Mouse (Mus musculus) limb, embryonic 11.5 days (tissue): Measurements from ENCODE around the gene Dhrs9. TPM values are rescaled to one million over a fixed set of nuclear protein-coding genes. Genes with fewer than 3 reads are reported as not detected.
"Not testable (repeated sequence)": the region's sequence is repeated elsewhere in the genome, so short reads cannot be mapped to it uniquely, and the experiment has no call there.

Experiments
- ATAC-seq: fragments of 200-750 bp; cut with Nextera tagmentation; 2 replicates; pipeline ENCODE4 v1.8.0; 2017; ENCODE audit warnings: low read depth; ENCODE audit not compliant: insufficient number of reproducible peaks, low FRiP score, low TSS enrichment
- DNase-seq: peaks from one replicate; pipeline ENCODE4 v3.0.0-alpha.2; 2015; ENCODE audit warnings: low spot score
- H3K27ac ChIP-seq: fragments of 300-500 bp; sonication (generic); replicated peaks from 2 replicates; pipeline ENCODE4 v1.5.1; 2014; ENCODE audit warnings: low read depth, mild to moderate bottlenecking, low read length
- H3K27me3 ChIP-seq: fragments of 300-500 bp; sonication (generic); 2 replicates; pipeline ENCODE4 v1.6.1; 2014; ENCODE audit warnings: mild to moderate bottlenecking, low read length, mixed read lengths; ENCODE audit not compliant: control insufficient read depth, insufficient read depth
- H3K36me3 ChIP-seq: fragments of 300-500 bp; sonication (generic); 2 replicates; pipeline ENCODE4 v1.6.1; 2014; ENCODE audit warnings: mild to moderate bottlenecking, low read length, moderate library complexity, mixed read lengths; ENCODE audit not compliant: control insufficient read depth, insufficient read depth
- H3K4me1 ChIP-seq: fragments of 300-500 bp; sonication (generic); 2 replicates; pipeline ENCODE4 v1.6.1; 2014; ENCODE audit warnings: low read length, mixed read lengths; ENCODE audit not compliant: control insufficient read depth, insufficient read depth
- H3K4me2 ChIP-seq: fragments of 300-500 bp; sonication (generic); 2 replicates; pipeline ENCODE4 v1.6.1; 2014; ENCODE audit warnings: low read depth, mild to moderate bottlenecking, moderate library complexity; ENCODE audit not compliant: severe bottlenecking
- H3K4me3 ChIP-seq: fragments of 300-500 bp; sonication (generic); 2 replicates; pipeline ENCODE4 v1.5.1; 2014; ENCODE audit warnings: low read depth, low read length
- H3K9ac ChIP-seq: fragments of 300-500 bp; sonication (generic); 2 replicates; pipeline ENCODE4 v1.6.1; 2014; ENCODE audit warnings: mild to moderate bottlenecking, low read length
- H3K9me3 ChIP-seq: fragments of 300-500 bp; sonication (generic); 2 replicates; pipeline ENCODE4 v1.6.1; 2016; ENCODE audit warnings: low read length; ENCODE audit not compliant: control insufficient read depth
- WGBS: fragments of 180-500 bp; shearing (Covaris S2); extraction: QIAGEN DNeasy Blood & Tissue Kit; methylation state at CpG from one replicate; pipeline ENCODE4 v1.1.7; 2014; 5-methylcytosine and 5-hydroxymethylcytosine counted together
- polyA plus RNA-seq: library from polyadenylated mRNA; unstranded; fragments of >200 nt; fragmentation: Nextera tagmentation; extraction: Ambion mirVana; gene quantifications from 2 replicates; pipeline ENCODE4 v1.2.1, GENCODE M21; 2014

Gene Dhrs9
- polyA plus RNA-seq: not detected in 2 replicates

GRCm38 (mm10) chr2:69380281-69380680 lies at the start of gene Dhrs9:
Gene Dhrs9, plus strand, starts transcription at chr2:69380445.
- no peak within 1 kb of the TSS for H3K9ac ChIP-seq
- WGBS: 49% methylated on average over 13 of the region's 13 CpGs
- H3K27me3 ChIP-seq: no peaks in the 10 kb centered on the region
- no peak within 1 kb of the TSS for H3K27ac ChIP-seq
- H3K4me1 ChIP-seq: no peaks in the 10 kb centered on the region
- ATAC-seq (no peak), DNase-seq (no peak)
- H3K36me3 ChIP-seq: no peaks in the 10 kb centered on the region
- no peak within 1 kb of the TSS for H3K4me2 ChIP-seq
- no peak within 1 kb of the TSS for H3K4me3 ChIP-seq
- no peaks in the 10 kb centered on the region for H3K9me3 ChIP-seq

DNA sequence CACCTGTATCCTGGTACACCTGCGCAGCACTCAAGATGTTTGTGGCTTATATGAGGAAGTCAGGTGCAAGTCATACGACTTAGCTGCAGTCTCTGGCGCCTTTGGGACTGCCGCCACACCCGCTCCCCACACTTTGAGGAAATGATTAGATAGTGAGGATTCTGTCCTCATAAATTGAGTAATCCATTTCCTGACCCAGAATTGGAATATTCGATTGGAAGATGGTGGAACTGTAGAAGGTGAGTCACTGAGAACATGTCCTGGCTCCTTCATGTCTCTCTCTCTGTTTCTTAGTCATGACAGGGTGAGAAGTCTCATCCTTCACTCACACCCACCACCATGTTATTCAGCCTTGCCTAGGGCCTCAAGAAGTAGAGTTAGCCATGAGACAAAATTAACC lies 48.7 kb upstream of the Dhrs9 start:
- not testable (repeated sequence) for H3K27me3 ChIP-seq, H3K9ac ChIP-seq, H3K4me3 ChIP-seq, H3K4me1 ChIP-seq, DNase-seq, H3K27ac ChIP-seq, H3K4me2 ChIP-seq, H3K36me3 ChIP-seq, H3K9me3 ChIP-seq, ATAC-seq
- 79% methylated on average over 5 of the region's 6 CpGs for WGBS

DNA sequence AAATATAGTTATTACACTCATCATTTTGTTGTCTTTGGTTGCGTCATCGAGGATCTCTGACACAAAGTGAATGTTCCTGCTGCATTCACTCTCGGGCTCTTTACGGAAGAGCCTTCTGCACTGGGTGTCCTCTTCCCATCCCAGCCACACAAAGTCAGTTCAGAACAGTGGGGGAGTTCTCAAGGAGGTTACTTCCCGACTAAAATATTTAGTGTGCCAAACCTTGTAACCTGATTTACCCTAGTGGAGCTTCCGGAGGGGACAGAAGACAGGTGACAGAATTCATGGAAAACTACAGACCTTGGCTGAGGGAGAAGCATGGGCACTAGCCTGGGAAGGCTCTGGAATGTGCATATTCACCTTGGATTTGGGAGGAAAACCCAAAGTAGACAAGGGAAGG lies 38.7 kb upstream of the Dhrs9 start:
- ATAC-seq: no peak
- WGBS: 91% methylated on average over 6 of the region's 6 CpGs

DNA sequence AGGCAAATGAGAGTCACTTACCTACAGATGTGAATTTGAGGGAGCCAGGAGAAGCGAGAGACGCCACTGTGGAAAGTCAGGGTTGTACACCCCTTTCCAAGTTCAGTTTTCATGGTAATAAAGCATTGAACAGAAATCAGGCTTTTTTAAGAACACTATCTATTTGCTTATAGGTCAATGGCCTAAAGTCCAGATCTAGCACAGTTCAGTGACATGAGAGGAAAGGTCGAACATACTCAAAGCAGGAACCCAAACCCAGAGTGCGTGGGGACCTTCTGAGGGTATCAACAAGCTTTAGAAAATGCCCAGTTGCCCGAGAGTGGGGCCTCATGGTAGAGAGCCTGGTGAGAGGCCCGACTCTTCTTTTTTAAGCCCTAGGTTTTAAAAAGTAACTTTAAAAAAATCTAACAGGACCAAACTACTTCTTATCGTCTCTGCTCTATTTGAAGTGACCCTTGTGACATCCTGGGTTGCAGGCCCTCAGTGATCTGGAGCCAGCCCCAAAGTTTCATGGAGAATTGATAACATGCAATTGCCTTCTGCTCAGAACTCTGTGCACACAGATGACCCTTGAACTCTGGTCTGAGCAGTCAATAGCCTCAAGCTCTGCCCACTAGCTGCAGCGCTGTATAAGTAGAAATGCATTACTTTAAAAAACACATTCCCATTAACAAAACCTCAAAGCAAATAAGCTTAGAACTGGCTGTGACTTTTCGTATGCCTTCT lies 37.6 kb upstream of the Dhrs9 start, which contains the start of gene Abcb11:
TSS of gene Abcb11 (minus strand) at position 121 of the 726 bp plus-strand sequence.
- Histone ChIP-seq H3K9me3 (no peaks in the 10 kb centered on the region), H3K36me3 (no peaks in the 10 kb centered on the region), H3K4me1 (no peaks in the 10 kb centered on the region), H3K27me3 (no peaks in the 10 kb centered on the region), H3K9ac (no peak within 1 kb of the TSS), H3K4me3 (no peak within 1 kb of the TSS), H3K27ac (no peak within 1 kb of the TSS), H3K4me2 (no peak within 1 kb of the TSS)
- 89% methylated on average over 9 of the region's 9 CpGs for WGBS
- DNase-seq: no peak
- ATAC-seq: no peak

More for the DNA sequence above, 38.7 kb upstream of the Dhrs9 start:
- H3K4me3 ChIP-seq: no peak overlapping the region
- no peaks in the 10 kb centered on the region for H3K4me1 ChIP-seq
- H3K36me3 ChIP-seq: no peaks in the 10 kb centered on the region
- H3K27me3 ChIP-seq: no peaks in the 10 kb centered on the region
- no peak overlapping the region for H3K4me2 ChIP-seq
- no peak overlapping the region for H3K27ac ChIP-seq
- H3K9ac ChIP-seq: no peak overlapping the region
- H3K9me3 ChIP-seq: no peaks in the 10 kb centered on the region
- no peak for DNase-seq

DNA sequence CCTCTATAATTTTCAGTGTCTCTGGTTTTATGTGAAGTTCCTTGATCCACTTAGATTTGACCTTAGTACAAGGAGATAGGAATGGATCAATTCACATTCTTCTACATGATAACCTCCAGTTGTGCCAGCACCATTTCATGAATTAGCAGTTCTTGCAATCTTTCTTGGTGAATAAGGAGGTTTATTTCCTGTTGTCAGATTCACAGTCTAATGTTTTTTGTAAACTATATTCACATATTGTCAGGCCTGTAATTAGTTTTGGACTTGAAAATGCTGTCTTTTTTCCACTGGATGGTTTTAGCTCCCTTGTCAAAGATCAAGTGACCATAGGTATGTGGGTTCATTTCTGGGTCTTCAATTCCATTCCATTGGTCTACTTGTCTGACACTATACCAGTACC lies 24.8 kb upstream of the Dhrs9 start:
- DNase-seq, H3K4me2 ChIP-seq, H3K36me3 ChIP-seq, H3K27me3 ChIP-seq, H3K9me3 ChIP-seq, H3K4me3 ChIP-seq, H3K9ac ChIP-seq, H3K27ac ChIP-seq, H3K4me1 ChIP-seq: not testable (repeated sequence)
- peak; percentile 100 for ATAC-seq

- H3K4me3 ChIP-seq: no peak overlapping the region
- no peak overlapping the region for H3K4me2 ChIP-seq
- DNase-seq: no peak
- no peak overlapping the region for H3K9ac ChIP-seq
- H3K36me3 ChIP-seq: no peaks in the 10 kb centered on the region
- WGBS: 87% methylated on average over 2 of the region's 2 CpGs
- H3K9me3 ChIP-seq: no peaks in the 10 kb centered on the region
- H3K27ac ChIP-seq: no peak overlapping the region
- H3K4me1 ChIP-seq: no peaks in the 10 kb centered on the region
- no peak for ATAC-seq
- H3K27me3 ChIP-seq: no peaks in the 10 kb centered on the region
These were observed 15.4 kb upstream of the Dhrs9 start for GRCm38 (mm10) chr2:69364831-69365230.

DNA sequence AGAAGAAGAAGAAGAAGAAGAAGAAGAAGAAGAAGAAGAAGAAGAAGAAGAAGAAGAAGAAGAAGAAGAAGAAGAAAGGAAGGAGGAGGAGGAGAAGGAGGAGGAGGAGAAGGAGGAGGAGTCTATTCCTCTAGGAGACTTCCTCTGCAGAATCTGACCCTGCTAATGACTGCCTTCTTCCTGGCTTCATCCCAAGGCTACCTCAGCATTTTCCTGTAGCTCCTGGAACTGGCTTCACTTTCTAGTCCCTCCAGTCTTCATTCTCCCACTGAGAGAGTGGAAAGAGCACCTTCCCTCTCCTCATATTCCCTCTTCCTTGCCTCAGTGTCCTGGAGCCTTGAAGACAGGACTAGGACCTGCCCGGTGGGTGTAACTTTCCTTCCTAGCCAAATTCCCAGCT lies 15.0 kb upstream of the Dhrs9 start:
- H3K36me3 ChIP-seq: no peaks in the 10 kb centered on the region
- WGBS: 90% methylated on average over 1 of the region's 1 CpGs
- H3K27me3 ChIP-seq: no peaks in the 10 kb centered on the region
- H3K27ac ChIP-seq: no peak overlapping the region
- H3K9me3 ChIP-seq: no peaks in the 10 kb centered on the region
- no peak overlapping the region for H3K4me2 ChIP-seq
- H3K4me3 ChIP-seq: no peak overlapping the region
- H3K4me1 ChIP-seq: no peaks in the 10 kb centered on the region
- DNase-seq (no peak), ATAC-seq (no peak)
- H3K9ac ChIP-seq: no peak overlapping the region

DNA sequence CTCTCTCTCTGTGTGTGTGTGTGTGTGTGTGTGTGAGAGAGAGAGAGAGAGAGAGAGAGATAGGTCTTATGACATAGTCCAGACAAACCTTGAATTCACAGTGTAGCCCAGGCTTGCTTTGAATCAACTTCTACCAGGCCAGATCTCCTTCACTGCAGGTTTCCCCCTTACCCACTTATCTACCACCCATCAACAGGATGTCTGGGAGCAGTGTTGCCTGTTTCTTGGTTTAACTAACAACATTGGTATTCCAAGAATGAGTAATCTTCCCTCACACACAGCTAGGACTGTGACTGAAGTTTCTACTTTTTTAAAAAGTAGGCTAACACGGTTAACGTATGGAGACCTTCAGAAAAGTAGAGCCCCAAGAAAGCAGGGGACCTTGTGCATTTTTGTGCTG lies 3.5 kb upstream of the Dhrs9 start:
- Histone ChIP-seq H3K36me3 (no peaks in the 10 kb centered on the region), H3K4me2 (no peak overlapping the region), H3K27ac (no peak overlapping the region), H3K4me3 (no peak overlapping the region), H3K27me3 (no peaks in the 10 kb centered on the region), H3K9me3 (no peaks in the 10 kb centered on the region), H3K4me1 (no peaks in the 10 kb centered on the region), H3K9ac (no peak overlapping the region)
- ATAC-seq (no peak), DNase-seq (no peak)
- WGBS: 87% methylated on average over 2 of the region's 2 CpGs

DNA sequence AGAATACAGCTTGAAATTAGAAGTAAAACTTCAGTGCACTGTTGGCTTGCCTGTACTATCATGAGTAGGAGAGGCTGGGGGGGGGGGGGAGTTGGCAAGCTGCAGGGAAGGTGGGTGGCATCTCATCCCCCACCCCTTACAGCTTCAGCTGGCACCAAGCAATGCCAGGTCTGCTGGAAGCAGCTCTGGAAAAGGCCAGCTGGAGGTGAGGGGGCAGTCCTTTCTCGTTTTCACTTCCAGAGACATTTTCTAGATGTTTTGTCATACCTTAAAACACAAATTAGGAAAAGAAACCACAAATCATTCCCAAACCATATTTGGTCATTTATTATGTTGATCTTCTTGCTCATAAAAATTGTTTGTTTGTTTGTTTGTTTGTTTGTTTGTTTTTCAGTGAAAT lies 444 bp upstream of the Dhrs9 start:
- no peak overlapping the region for H3K9ac ChIP-seq
- H3K4me2 ChIP-seq: no peak overlapping the region
- ATAC-seq (no peak), DNase-seq (no peak)
- no peaks in the 10 kb centered on the region for H3K9me3 ChIP-seq
- H3K27me3 ChIP-seq: no peaks in the 10 kb centered on the region
- no peak overlapping the region for H3K4me3 ChIP-seq
- no peaks in the 10 kb centered on the region for H3K4me1 ChIP-seq
- WGBS: 44% methylated on average over 1 of the region's 1 CpGs
- no peaks in the 10 kb centered on the region for H3K36me3 ChIP-seq
- no peak overlapping the region for H3K27ac ChIP-seq
